Mouse (Mus musculus): ENCODE data around the gene Mtch2.
"Not testable (repeated sequence)": the region's sequence is repeated elsewhere in the genome, so short reads cannot be mapped to it uniquely, and the experiment has no call there.

The Mtch2 gene

GRCm38 (mm10) chr2:90846955-90847680 lies at the start of gene Mtch2:
Gene Mtch2 (plus strand): TSS chr2:90847155.
- peak; percentile 97 for DNase-seq (ENCODE audit: low spot score)

GRCm38 (mm10) chr2:90808241-90809126 lies 38.5 kb upstream of the Mtch2 start:
- DNase-seq (ENCODE audit: low spot score) = no peak

GRCm38 (mm10) chr2:90810751-90811150 lies 36.2 kb upstream of the Mtch2 start:
- DNase-seq (ENCODE audit: low spot score) = no peak

GRCm38 (mm10) chr2:90815266-90815665 lies 31.7 kb upstream of the Mtch2 start:
- DNase-seq (ENCODE audit: low spot score) = no peak

- DNase-seq (ENCODE audit: low spot score) = no peak
Measured at GRCm38 (mm10) chr2:90816144-90816543, 30.8 kb upstream of the Mtch2 start.

- no peak for DNase-seq (ENCODE audit: low spot score)
Measured at GRCm38 (mm10) chr2:90818710-90819109, 28.2 kb upstream of the Mtch2 start.

GRCm38 (mm10) chr2:90820894-90821293 lies 26.1 kb upstream of the Mtch2 start:
- DNase-seq (ENCODE audit: low spot score) = no peak

GRCm38 (mm10) chr2:90822978-90823377 lies 24.0 kb upstream of the Mtch2 start:
- DNase-seq (ENCODE audit: low spot score) = no peak

GRCm38 (mm10) chr2:90823781-90824180 lies 23.2 kb upstream of the Mtch2 start:
- no peak for DNase-seq (ENCODE audit: low spot score)

- DNase-seq (ENCODE audit: low spot score) = not testable (repeated sequence)
Measured at GRCm38 (mm10) chr2:90824528-90824927, 22.4 kb upstream of the Mtch2 start.

GRCm38 (mm10) chr2:90825515-90826172 lies 21.3 kb upstream of the Mtch2 start:
- DNase-seq (ENCODE audit: low spot score) = no peak

GRCm38 (mm10) chr2:90828739-90829138 lies 18.2 kb upstream of the Mtch2 start:
- DNase-seq (ENCODE audit: low spot score) = no peak

GRCm38 (mm10) chr2:90833502-90833901 lies 13.5 kb upstream of the Mtch2 start:
- DNase-seq (ENCODE audit: low spot score) = no peak

GRCm38 (mm10) chr2:90838621-90839020 lies 8.3 kb upstream of the Mtch2 start:
- no peak for DNase-seq (ENCODE audit: low spot score)

GRCm38 (mm10) chr2:90843666-90844065 lies 3.3 kb upstream of the Mtch2 start:
- no peak for DNase-seq (ENCODE audit: low spot score)

- no peak for DNase-seq (ENCODE audit: low spot score)
Measured at GRCm38 (mm10) chr2:90844262-90844661, 2.7 kb upstream of the Mtch2 start.

GRCm38 (mm10) chr2:90845234-90845633 lies 1.7 kb upstream of the Mtch2 start:
- DNase-seq (ENCODE audit: low spot score) = no peak

GRCm38 (mm10) chr2:90846171-90846570 lies 784 bp upstream of the Mtch2 start:
- no peak for DNase-seq (ENCODE audit: low spot score)

- no peak for DNase-seq (ENCODE audit: low spot score)
Measured at GRCm38 (mm10) chr2:90846597-90846954, 379 bp upstream of the Mtch2 start.

GRCm38 (mm10) chr2:90847681-90848050 lies 711 bp downstream of the Mtch2 start:
- DNase-seq (ENCODE audit: low spot score) = no peak

- DNase-seq (ENCODE audit: low spot score) = no peak
Measured at GRCm38 (mm10) chr2:90848331-90848730, 1.4 kb downstream of the Mtch2 start.

GRCm38 (mm10) chr2:90850401-90850800 lies 3.4 kb downstream of the Mtch2 start:
- DNase-seq (ENCODE audit: low spot score) = no peak

- DNase-seq (ENCODE audit: low spot score) = no peak
Measured at GRCm38 (mm10) chr2:90861486-90861885, 14.5 kb downstream of the Mtch2 start.
